Mouse (Mus musculus) heart, postnatal 0 days (tissue): Measurements from ENCODE around the gene Gnb4.

ENCODE experiments used
- CTCF ChIP-seq: IDR thresholded peaks from 2 replicates; pipeline ENCODE4 v1.5.1; 2016; ENCODE audit warnings: antibody characterized with exemption, control low read depth, low read depth
- EP300 ChIP-seq: IDR thresholded peaks from 2 replicates; pipeline ENCODE4 v1.6.1; 2016; ENCODE audit warnings: antibody characterized with exemption, low read depth

DNA sequence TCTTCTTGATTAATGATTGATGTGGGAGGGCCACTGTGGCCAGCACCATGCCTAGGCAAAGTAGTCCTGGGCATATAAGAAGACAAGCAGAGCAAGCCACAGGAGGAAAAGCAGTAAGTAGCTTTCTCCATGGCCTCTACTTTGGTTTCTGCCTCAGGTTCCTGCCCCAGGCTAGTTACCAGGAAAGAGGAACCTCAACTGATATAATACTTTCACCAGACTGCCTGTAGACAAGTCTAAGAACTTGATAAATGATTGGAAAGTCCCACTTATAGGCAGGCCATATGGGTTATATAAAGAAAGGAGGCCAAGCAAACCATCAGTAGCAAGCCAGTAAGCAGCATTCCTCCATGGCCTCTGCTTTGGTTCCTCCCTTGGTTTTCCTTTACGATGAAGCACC, 5.3 kb upstream of the Gnb4 start:
- TF ChIP-seq CTCF (no peak), EP300 (no peak)
